Mouse (Mus musculus) lung, postnatal 14 days (tissue): ENCODE data around the gene Hist1h1d.
"Not testable (repeated sequence)": the region's sequence is repeated elsewhere in the genome, so short reads cannot be mapped to it uniquely, and the experiment has no call there.

ENCODE experiments used
- DNase-seq: peaks from one replicate; pipeline ENCODE4 v3.0.0; 2021

Hist1h1d gene

GRCm38 (mm10) chr13:23573898-23574524 is 20.9 kb downstream of the Hist1h1d start, which contains the start of the genes Hist1h2bf and Hist1h2ad:
Gene Hist1h2bf (minus strand): TSS chr13:23574196.
Gene Hist1h2ad (plus strand): TSS chr13:23574381.
- peak; percentile 88 for DNase-seq

DNA sequence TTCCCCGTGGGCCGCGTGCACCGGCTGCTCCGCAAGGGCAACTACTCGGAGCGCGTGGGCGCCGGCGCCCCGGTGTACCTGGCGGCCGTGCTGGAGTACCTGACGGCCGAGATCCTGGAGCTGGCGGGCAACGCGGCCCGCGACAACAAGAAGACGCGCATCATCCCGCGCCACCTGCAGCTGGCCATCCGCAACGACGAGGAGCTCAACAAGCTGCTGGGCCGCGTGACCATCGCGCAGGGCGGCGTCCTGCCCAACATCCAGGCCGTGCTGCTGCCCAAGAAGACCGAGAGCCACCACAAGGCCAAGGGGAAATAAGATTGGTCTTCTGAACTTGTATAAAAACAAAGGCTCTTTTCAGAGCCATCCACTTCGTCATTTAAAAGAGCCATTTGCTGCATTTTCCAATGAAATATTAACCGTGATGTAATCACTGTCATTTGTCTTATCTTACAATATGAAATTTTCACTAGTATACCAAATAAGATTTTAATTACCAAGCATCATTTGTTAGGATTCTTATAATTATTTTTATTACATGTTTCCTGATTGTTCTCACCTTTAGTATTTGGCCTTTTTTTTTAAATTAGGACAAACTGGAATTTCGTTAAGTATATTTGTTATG is 21.6 kb downstream of the Hist1h1d start:
- DNase-seq, result not testable (repeated sequence)

GRCm38 (mm10) chr13:23575271-23575851 is 22.3 kb downstream of the Hist1h1d start, which contains the start of gene Hist1h3d:
Gene Hist1h3d (plus strand): TSS chr13:23575763.
- DNase-seq, result peak; percentile 36

DNA sequence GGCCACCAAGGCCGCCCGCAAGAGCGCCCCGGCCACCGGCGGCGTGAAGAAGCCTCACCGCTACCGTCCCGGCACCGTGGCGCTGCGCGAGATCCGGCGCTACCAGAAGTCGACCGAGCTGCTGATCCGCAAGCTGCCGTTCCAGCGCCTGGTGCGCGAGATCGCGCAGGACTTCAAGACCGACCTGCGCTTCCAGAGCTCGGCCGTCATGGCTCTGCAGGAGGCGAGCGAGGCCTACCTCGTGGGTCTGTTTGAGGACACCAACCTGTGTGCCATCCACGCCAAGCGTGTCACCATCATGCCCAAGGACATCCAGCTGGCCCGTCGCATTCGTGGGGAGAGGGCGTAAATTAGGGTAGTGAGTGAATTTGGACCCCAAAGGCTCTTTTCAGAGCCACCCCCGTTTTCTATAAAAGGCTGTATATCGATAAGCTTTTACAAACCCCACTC is 22.8 kb downstream of the Hist1h1d start:
- DNase-seq, result not testable (repeated sequence)

GRCm38 (mm10) chr13:23576351-23576881 is 23.4 kb downstream of the Hist1h1d start:
- no peak for DNase-seq

DNA sequence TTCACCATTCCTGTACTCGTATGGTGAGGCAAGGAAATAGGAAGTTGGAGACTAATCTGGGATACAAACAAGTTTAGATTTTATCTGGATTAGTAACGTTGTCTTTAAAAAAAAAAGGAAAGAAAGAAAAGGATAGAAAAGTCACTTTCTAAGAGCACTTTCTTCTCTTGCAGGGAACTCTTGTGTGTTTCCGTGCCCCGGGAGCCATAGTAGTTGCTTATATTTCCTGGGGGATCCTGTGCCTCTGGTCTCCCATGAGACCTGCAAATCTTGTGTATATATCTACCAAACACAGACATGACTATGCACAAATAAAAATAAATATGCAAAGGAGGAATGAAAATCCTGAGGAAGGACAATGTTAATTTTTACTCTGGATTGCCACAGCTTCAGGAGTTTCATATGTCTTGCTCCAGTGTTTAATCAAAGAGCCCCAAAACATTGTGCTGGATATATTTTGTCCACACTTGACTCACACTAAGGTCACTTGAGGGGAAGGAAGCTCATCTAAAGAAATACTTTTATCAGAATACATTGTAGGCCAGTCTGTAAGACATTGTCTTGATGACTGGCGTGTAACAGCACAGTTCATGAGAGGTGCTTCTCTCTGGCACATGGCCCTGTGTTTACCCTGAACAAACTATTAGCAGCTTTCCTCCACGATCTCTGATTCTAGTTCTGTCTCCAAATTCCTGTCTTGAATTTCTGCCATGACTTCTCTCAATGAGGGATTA is 24.0 kb downstream of the Hist1h1d start:
- no peak for DNase-seq

GRCm38 (mm10) chr13:23577835-23578234 is 24.8 kb downstream of the Hist1h1d start:
- DNase-seq, result no peak

DNA sequence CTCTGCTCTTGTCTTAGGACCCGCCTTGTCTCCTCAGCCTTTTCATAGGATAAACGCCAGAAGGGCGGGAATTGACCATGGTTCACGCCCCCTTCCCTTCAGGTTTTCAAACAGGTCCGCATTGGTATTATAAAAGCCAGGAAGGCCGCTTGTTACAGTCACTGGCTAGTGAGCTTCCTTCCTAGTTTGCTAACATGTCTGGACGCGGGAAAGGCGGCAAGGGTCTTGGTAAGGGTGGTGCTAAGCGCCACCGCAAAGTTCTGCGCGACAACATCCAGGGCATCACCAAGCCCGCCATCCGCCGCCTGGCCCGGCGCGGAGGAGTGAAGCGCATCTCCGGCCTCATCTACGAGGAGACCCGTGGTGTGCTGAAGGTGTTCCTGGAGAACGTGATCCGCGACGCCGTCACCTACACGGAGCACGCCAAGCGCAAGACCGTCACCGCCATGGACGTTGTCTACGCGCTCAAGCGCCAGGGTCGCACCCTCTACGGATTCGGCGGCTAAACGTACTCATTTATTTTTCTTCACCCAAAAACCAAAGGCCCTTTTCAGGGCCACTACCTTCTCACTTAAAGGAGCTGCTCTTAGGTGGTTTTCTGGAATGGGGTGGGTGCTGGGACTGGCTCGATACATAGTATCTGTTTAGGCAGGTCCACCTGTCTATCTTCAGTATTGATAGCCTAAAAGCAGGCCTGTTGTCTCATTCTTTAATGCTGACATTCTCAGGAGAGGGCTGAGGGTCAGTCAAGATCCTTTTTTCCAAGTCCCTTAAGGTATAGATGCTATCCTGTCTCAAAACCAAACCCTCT is 28.6 kb downstream of the Hist1h1d start, which contains the start of gene Hist1h4d:
Hist1h4d (plus strand) TSS at position 191 of the 811 bp plus-strand sequence.
- peak; percentile 97 for DNase-seq

DNA sequence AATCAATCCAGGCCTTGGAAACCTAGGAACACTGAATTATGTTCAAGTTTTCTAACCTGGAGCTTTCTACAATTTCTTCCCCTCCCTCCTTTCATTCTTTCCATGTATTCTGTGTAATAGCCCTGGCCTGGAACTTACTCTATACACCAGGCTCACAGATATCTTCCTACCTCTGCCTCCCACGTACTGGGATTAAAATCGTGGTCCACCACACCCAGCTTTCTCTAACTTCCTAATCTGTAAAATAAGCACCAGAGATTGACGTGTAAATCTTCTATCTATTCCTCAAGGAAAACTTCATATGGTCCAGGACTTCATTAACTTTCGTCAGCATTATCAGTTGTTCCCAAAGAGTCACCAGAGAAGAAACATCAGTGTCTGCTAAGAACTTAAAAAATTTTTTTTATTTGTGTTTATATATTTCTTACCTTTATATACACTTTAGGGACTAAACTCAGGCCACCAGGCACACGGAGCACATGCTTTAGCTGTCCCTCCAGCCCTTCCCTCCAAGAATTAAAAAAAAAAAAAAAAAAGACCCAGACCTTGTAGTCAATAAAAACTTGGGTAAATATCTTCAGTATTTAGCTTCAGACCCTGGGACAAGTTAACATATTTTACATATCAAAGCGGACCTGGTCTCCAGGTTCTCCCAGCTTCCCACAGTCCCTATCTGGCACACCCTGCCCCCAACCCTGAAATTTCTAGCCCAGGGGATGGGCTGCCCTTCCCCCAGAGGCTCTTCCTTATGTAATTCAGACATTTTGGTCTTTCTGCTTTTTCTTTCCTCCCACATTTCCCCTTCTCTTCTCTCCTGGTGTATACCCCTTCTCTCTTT is 29.4 kb downstream of the Hist1h1d start:
- DNase-seq, result no peak

DNA sequence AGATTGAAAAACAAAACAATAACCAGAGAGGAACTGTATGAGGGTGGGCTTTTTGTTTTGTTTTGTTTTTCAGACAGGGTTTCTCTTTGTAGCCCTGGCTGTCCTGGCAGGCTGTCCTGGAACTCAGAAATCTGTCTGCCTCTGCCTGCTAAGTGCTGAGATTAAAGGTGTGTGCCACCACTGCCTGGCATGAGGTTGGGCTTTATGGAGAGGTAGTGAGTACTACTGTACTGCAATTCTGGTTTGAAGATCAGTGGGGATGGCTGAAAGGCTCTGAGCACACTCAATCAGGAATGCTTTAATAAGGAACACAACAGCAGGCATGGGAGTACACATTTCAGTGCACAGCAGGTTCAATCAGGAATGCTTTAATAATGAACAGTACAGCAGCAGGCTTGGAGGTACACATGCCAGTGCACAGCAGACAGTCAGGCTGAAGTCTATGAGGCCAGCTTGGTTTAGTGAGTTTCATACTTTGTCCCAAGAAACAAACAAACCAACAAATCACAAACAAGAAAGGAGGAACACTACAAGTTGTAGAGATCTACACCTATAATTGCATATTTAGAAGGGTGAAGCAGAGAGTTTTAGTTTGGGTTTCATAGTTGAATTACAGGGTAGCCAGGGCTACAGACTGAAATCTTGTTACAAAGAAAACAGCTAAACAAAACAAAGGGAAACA is 30.5 kb downstream of the Hist1h1d start:
- no peak for DNase-seq

DNA sequence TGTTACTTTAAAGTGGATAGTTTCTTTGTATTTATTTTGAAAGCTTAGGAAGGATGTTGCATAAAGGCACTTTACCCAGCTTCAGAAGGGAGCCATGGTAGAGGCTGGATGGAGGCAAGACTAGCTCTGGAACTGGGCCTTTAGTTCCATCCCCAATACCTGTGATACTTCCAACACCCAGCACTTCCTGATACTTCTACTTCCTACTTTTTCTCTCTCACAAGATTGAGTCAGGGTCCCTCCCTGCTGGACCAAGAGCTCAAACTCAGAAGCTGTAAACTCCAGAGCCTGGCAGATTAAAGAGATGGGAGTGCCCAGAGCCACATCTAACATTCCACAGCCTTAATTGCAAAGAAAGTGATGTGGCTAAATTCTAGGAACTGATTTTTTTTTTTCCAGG is 31.3 kb downstream of the Hist1h1d start:
- no peak for DNase-seq

DNA sequence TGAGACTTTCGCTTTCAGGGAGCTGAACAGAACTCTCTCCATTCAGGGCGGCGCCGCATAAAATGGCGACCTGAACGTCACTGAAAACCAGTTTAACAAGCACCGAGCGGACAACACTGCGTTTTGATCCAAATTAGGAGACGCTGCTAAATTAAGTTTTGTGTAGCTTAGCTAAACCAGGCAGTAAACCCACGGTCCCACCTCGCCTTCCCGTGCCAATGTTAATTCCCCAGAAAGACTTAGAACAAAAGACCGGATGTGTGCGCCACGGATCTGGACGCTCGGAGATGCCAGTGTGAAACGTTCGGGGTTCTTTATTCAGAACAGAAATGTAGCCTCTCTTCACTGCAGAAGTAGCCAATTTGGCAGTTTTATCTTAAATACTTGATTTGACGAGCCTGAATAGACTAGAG is 32.0 kb downstream of the Hist1h1d start:
- peak; percentile 76 for DNase-seq

DNA sequence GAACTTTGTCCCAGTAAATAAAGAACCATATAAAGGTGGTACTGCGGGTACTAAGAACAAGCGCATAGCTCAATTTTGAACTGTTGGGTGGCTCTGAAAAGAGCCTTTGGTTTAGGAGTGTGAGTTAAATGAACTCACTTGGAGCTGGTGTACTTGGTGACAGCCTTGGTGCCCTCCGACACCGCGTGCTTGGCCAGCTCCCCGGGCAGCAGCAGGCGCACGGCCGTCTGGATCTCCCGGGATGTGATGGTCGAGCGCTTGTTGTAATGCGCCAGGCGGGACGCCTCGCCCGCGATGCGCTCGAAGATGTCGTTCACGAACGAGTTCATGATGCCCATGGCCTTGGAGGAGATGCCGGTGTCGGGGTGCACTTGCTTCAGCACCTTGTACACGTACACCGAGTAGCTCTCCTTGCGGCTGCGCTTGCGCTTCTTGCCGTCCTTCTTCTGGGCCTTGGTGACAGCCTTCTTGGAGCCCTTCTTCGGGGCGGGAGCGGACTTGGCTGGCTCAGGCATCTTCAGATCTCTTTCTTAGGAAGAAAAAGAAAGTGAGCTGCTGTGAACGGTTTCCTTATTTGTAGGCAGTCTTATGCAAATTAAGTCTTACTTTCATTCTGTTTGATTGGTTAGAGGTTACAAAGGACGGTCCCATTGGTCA is 32.5 kb downstream of the Hist1h1d start:
- peak; percentile 62 for DNase-seq

DNA sequence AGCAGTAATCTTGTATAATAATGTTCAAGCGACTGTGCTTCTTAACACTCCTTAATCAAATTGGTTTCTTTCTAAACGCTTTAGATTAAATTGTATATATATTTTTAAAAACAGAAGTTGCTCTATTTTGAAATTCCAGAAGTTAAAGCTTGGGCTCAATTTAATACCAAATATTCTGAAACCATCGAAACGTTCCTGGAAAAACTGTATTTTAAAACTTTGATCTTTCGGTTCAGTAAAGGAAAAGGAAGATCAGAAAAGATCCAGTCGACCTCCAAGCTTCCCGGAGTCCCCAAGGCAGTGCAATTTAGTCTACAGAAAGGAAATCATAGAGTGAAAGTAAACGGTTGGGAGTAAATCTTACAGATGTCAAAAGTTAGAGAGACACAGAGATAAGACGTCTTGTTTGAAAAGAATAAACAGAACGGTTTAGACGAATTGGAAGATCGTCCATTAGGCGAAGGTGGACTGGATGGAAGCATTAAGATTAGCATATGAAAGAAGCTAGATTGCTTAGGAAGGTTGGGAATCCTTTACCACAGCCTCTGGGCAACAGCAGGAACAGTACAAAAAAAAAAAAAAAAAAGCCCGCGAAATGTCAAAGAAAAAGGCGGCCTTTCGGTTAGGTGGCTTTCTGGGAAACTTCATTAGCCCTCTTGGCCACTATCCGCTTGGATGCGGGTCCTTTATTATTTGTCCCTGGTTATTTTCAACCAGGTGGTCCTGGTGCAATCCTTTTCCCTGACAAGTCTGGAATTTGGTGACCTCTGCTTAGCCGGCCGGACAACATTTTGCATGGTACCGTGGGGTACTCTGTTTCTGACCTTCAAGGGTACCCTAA is 33.3 kb downstream of the Hist1h1d start:
- no peak for DNase-seq

DNA sequence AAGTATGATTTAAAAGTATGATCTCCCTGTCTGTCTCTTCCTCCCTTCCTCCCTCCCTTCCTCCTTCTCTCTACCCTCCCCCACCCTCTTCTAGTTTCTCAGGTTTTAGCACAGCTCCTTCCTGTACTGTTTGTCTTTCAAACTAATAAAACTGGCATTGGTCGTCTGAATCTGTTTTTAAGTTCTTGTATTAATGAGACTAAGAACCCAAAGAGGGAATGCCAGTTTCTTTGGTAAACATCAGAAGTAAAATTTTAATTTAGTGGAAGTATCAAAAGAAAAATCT is 33.8 kb downstream of the Hist1h1d start:
- no peak for DNase-seq

GRCm38 (mm10) chr13:23591206-23591605 is 38.1 kb downstream of the Hist1h1d start:
- DNase-seq, result no peak

GRCm38 (mm10) chr13:23591886-23592285 is 38.8 kb downstream of the Hist1h1d start:
- DNase-seq, result not testable (repeated sequence)

DNA sequence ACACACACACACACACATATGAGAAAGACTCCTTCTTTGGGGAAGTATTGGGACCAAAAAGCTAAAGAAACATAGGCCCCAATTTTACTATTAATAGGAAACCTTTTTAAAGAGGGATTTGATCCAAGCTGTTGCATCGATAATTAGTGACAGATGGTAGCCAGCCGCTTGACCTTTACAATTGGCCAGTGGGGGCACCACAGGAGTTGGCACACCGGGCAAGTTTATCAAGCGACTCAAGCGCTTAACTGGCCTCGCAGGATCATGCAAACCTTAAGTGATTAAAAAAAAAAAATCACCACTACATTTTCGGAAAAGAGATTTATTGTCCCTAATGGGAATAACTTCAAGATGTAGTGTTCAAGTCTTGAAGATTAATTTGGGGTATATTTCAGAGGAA is 39.6 kb downstream of the Hist1h1d start:
- no peak for DNase-seq
